Mouse (Mus musculus): Measurements from ENCODE around the gene Btbd9.
A peak's percentile ranks its signal among the peaks of the same experiment; 100 is the strongest.

Gene Btbd9

GRCm38 (mm10) chr17:30188031-30188981 lies 388.0 kb downstream of the Btbd9 start:
- DNase-seq (ENCODE audit: inconsistent age in 2 of 2, low spot score in 1 of 2), result peak; percentile 3 to 55

GRCm38 (mm10) chr17:30187581-30187980 lies 388.7 kb downstream of the Btbd9 start:
- peak in 1 of 2 experiments; percentile 3 for DNase-seq (ENCODE audit: inconsistent age in 2 of 2, low spot score in 1 of 2)

- no peak for DNase-seq (ENCODE audit: inconsistent age in 2 of 2, low spot score in 1 of 2)
Measured at GRCm38 (mm10) chr17:30187154-30187553, 389.1 kb downstream of the Btbd9 start.

- DNase-seq (ENCODE audit: inconsistent age in 2 of 2, low spot score in 1 of 2), result no peak
Measured at GRCm38 (mm10) chr17:30183561-30183960, 392.7 kb downstream of the Btbd9 start.

- no peak for DNase-seq (ENCODE audit: inconsistent age in 2 of 2, low spot score in 1 of 2)
Measured at GRCm38 (mm10) chr17:30182063-30182462, 394.2 kb downstream of the Btbd9 start.

- no peak for DNase-seq (ENCODE audit: inconsistent age in 2 of 2, low spot score in 1 of 2)
Measured at GRCm38 (mm10) chr17:30181554-30181953, 394.7 kb downstream of the Btbd9 start.

- DNase-seq (ENCODE audit: inconsistent age in 2 of 2, low spot score in 1 of 2), result no peak
Measured at GRCm38 (mm10) chr17:30180197-30180596, 396.1 kb downstream of the Btbd9 start.

- peak in 1 of 2 experiments; percentile 35 for DNase-seq (ENCODE audit: inconsistent age in 2 of 2, low spot score in 1 of 2)
Measured at GRCm38 (mm10) chr17:30178402-30178801, 397.9 kb downstream of the Btbd9 start.

- peak; percentile 69 to 88 for DNase-seq (ENCODE audit: inconsistent age in 2 of 2, low spot score in 1 of 2)
Measured at GRCm38 (mm10) chr17:30177435-30177834, 398.9 kb downstream of the Btbd9 start.
